Mouse (Mus musculus): Measurements from ENCODE around the gene Cacna1a. TPM values are rescaled to one million over a fixed set of nuclear protein-coding genes. Genes with fewer than 3 reads are reported as not detected.

The Cacna1a gene
- total and polyA plus RNA-seq, 2 experiments from 2014 or later, result 4.2 to 8.6 TPM

DNA sequence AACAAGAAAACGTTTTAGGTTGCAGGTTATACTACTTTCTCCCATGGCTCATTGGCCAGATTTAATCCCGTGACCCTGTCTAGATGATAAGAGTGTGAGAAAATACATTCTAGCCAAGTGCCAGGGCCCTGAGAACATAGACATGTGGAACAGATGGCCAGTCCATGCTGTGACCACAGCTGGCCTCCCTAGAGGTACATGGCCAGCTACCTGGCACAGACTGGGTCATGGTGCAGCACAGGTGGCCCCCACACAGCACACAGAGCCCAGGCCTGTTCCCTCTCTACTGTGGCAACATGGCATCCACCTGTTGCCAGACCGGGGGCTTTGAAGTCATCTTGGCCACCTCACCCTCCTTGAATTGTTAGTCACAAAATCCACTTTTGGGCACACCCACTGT, 101.0 kb downstream of the Cacna1a start:
- DNase-seq (ENCODE audit: low spot score), result no peak
- Histone ChIP-seq H3K27me3 (ENCODE audit: control insufficient read depth, insufficient read depth, low read length) (no peaks in the 10 kb centered on the region), H3K9ac (replicated peaks; ENCODE audit: low read depth, low read length) (no peak overlapping the region), H3K4me3 (ENCODE audit: low read depth, low read length) (no peak overlapping the region), H3K4me1 (ENCODE audit: control insufficient read depth, insufficient read depth) (no peaks in the 10 kb centered on the region), H3K36me3 (replicated peaks; ENCODE audit: control insufficient read depth, insufficient read depth, low read length) (no peaks in the 10 kb centered on the region), H3K27ac (ENCODE audit: low read depth) (no peak overlapping the region), H3K9me3 (replicated peaks; ENCODE audit: control insufficient read depth, low read length) (no peaks in the 10 kb centered on the region), H3K4me2 (ENCODE audit: low read depth, low read length) (no peak overlapping the region)
- WGBS, result 55% methylated on average over 3 of the region's 3 CpGs
- no peak for TF ChIP-seq EP300 (IDR thresholded peaks at IDR 0.05; ENCODE audit: low read depth)
- no peak for TF ChIP-seq CTCF (IDR thresholded peaks at IDR 0.05; ENCODE audit: low read depth)
- ATAC-seq (ENCODE audit: insufficient read depth, low read depth), result no peak

DNA sequence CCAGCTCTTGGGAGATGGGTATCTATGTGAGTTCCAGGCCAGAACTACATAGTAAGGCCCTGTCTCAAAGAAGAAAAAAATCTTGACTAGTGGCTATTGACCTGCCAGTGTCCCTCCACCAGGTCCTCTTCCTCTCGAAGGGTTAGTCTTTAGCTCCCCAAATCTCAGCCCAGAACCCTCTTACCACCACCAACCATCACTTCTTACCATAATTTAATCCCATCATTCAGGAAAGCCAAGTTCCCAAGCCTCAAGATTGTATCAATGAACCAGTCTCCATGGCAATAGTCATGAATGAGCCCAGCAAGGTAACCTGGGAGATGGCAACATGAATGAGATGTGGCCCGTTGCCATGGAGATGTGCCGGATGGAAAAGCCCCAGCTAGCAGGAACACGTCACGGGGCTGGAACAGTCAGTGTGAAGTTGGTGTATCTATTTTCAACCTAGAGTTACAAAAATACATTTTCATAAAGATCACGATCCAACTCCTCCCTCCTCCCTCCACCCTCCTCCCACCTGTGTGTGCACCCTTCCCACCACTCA, 106.4 kb downstream of the Cacna1a start:
- Histone ChIP-seq H3K36me3 (replicated peaks; ENCODE audit: control insufficient read depth, insufficient read depth, low read length) (no peaks in the 10 kb centered on the region), H3K4me3 (ENCODE audit: low read depth, low read length) (no peak overlapping the region), H3K27ac (ENCODE audit: low read depth) (no peak overlapping the region), H3K4me1 (ENCODE audit: control insufficient read depth, insufficient read depth) (no peaks in the 10 kb centered on the region), H3K4me2 (ENCODE audit: low read depth, low read length) (no peak overlapping the region), H3K9me3 (replicated peaks; ENCODE audit: control insufficient read depth, low read length) (no peaks in the 10 kb centered on the region), H3K9ac (replicated peaks; ENCODE audit: low read depth, low read length) (no peak overlapping the region), H3K27me3 (ENCODE audit: control insufficient read depth, insufficient read depth, low read length) (no peaks in the 10 kb centered on the region)
- WGBS, result 83% methylated on average over 6 of the region's 6 CpGs
- ATAC-seq (ENCODE audit: insufficient read depth, low read depth), result no peak
- no peak for TF ChIP-seq EP300 (IDR thresholded peaks at IDR 0.05; ENCODE audit: low read depth)
- TF ChIP-seq CTCF (IDR thresholded peaks at IDR 0.05; ENCODE audit: low read depth), result no peak
- no peak for DNase-seq (ENCODE audit: low spot score)

DNA sequence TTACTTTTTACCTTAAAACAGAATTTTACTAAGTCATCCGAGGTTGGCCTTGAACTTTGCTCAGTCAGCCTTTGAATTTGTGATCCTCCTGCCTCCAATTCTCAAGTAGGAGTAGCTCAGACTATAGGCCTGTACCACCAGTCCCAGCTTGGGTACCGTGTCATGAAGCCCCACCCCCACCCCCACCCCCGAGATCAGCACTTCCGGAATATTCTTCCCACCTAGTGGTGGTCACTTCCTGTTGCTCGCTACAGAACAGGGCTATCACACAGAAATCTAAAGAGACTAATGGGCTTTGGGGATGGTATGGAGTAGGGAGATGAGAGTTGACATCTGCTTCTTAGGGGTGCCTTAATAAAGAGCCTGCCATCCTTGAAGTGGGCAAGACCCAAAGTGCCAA, 112.9 kb downstream of the Cacna1a start:
- TF ChIP-seq CTCF (IDR thresholded peaks at IDR 0.05; ENCODE audit: low read depth), result no peak
- no peak for TF ChIP-seq EP300 (IDR thresholded peaks at IDR 0.05; ENCODE audit: low read depth)
- H3K4me1 ChIP-seq (ENCODE audit: control insufficient read depth, insufficient read depth), result no peaks in the 10 kb centered on the region
- no peak overlapping the region for H3K27ac ChIP-seq (ENCODE audit: low read depth)
- H3K27me3 ChIP-seq (ENCODE audit: control insufficient read depth, insufficient read depth, low read length), result no peaks in the 10 kb centered on the region
- no peak overlapping the region for H3K4me3 ChIP-seq (ENCODE audit: low read depth, low read length)
- no peaks in the 10 kb centered on the region for H3K9me3 ChIP-seq (replicated peaks; ENCODE audit: control insufficient read depth, low read length)
- H3K36me3 ChIP-seq (replicated peaks; ENCODE audit: control insufficient read depth, insufficient read depth, low read length), result no peaks in the 10 kb centered on the region
- no peak overlapping the region for H3K4me2 ChIP-seq (ENCODE audit: low read depth, low read length)
- no peak for ATAC-seq (ENCODE audit: insufficient read depth, low read depth)
- no peak overlapping the region for H3K9ac ChIP-seq (replicated peaks; ENCODE audit: low read depth, low read length)
- DNase-seq (ENCODE audit: low spot score), result no peak
- WGBS, result 66% methylated on average over 5 of the region's 5 CpGs

DNA sequence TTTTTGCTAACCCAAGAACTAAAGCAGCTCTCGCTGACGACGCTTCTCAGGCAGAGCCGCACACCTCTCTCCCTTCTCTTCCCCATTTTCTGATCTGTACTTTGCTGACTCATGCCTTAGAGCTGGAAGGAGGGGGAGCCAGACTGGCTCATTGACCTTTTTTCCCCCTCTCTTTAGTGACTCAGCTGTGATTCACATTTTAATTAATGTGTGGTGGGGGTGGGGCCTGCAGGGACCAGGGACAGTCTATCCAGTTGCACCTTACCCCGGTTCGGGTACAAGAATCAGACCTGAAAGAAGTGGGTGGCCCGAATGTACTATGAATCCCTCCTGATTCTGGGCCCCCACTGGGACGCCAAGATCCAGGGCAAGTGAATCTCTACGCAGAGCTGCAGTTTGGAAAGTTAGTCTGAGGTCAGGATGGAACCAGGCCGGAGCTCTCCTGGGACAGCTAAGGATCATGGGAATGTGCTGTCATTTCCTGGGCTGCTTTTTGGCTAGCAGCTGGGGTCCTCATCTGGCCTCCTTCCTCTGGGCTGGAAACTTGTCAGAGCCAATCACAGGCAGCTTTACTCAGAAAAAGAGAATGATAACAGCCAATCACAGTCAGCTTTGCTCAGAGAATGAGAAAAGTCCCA, 113.5 kb downstream of the Cacna1a start:
- peak; percentile 17 for DNase-seq (ENCODE audit: low spot score)
- no peaks in the 10 kb centered on the region for H3K36me3 ChIP-seq (replicated peaks; ENCODE audit: control insufficient read depth, insufficient read depth, low read length)
- no peaks in the 10 kb centered on the region for H3K27me3 ChIP-seq (ENCODE audit: control insufficient read depth, insufficient read depth, low read length)
- no peak overlapping the region for H3K27ac ChIP-seq (ENCODE audit: low read depth)
- no peak overlapping the region for H3K9ac ChIP-seq (replicated peaks; ENCODE audit: low read depth, low read length)
- no peaks in the 10 kb centered on the region for H3K9me3 ChIP-seq (replicated peaks; ENCODE audit: control insufficient read depth, low read length)
- peak; percentile 24; the same call in 1 of the 2 replicates for ATAC-seq (ENCODE audit: insufficient read depth, low read depth)
- H3K4me2 ChIP-seq (ENCODE audit: low read depth, low read length), result no peak overlapping the region
- TF ChIP-seq CTCF (IDR thresholded peaks at IDR 0.05; ENCODE audit: low read depth) (no peak), EP300 (IDR thresholded peaks at IDR 0.05; ENCODE audit: low read depth) (no peak)
- WGBS, result 78% methylated on average over 10 of the region's 10 CpGs
- H3K4me3 ChIP-seq (ENCODE audit: low read depth, low read length), result no peak overlapping the region
- no peaks in the 10 kb centered on the region for H3K4me1 ChIP-seq (ENCODE audit: control insufficient read depth, insufficient read depth)

DNA sequence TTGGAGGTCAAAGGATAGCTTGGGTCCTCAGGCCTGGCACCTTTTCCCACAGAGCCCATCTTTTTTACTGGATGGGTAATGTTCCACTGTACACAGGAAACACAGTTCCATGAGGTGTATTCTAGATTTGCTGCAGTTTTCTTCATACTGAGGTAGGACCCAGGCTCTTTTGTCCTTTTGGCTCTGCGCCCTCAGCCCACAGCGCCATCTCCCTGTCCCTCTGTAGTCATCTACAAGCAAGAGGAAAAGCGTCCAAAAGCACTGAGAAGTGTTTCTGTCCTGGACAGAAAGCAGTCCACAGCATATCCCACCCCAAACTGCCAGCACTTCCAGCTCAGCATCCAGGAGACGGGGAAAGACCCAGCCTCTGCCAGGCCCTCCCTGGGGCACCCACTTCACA, 114.4 kb downstream of the Cacna1a start:
- no peak for ATAC-seq (ENCODE audit: insufficient read depth, low read depth)
- Histone ChIP-seq H3K9ac (replicated peaks; ENCODE audit: low read depth, low read length) (no peak overlapping the region), H3K27ac (ENCODE audit: low read depth) (no peak overlapping the region), H3K4me3 (ENCODE audit: low read depth, low read length) (no peak overlapping the region), H3K27me3 (ENCODE audit: control insufficient read depth, insufficient read depth, low read length) (no peaks in the 10 kb centered on the region), H3K4me2 (ENCODE audit: low read depth, low read length) (no peak overlapping the region), H3K4me1 (ENCODE audit: control insufficient read depth, insufficient read depth) (no peaks in the 10 kb centered on the region), H3K9me3 (replicated peaks; ENCODE audit: control insufficient read depth, low read length) (no peaks in the 10 kb centered on the region), H3K36me3 (replicated peaks; ENCODE audit: control insufficient read depth, insufficient read depth, low read length) (no peaks in the 10 kb centered on the region)
- no peak for DNase-seq (ENCODE audit: low spot score)
- 75% methylated on average over 4 of the region's 4 CpGs for WGBS
- TF ChIP-seq EP300 (IDR thresholded peaks at IDR 0.05; ENCODE audit: low read depth), result no peak
- TF ChIP-seq CTCF (IDR thresholded peaks at IDR 0.05; ENCODE audit: low read depth), result no peak

DNA sequence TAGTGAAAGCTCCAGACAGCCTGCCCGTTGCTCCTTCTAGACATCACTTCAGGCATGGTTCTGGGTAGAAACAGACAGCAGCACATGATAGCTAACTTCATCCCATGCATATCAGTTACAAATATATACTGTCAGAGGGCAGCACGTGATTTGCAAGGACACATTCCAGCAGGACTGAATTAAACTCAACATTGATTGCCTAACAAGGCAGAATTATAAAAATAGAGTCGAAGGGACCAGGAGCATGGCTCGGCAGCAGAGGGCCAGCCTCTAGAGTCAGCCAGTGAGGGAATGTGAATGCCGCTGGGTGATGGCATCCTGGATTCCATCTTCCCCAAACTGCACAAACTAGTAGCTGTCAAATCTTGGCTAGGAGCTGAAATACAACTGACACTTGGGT, 119.0 kb downstream of the Cacna1a start:
- Histone ChIP-seq H3K9ac (replicated peaks; ENCODE audit: low read depth, low read length) (no peak overlapping the region), H3K27ac (ENCODE audit: low read depth) (peak overlapping the region; percentile 7), H3K4me3 (ENCODE audit: low read depth, low read length) (no peak overlapping the region), H3K36me3 (replicated peaks; ENCODE audit: control insufficient read depth, insufficient read depth, low read length) (no peaks in the 10 kb centered on the region), H3K9me3 (replicated peaks; ENCODE audit: control insufficient read depth, low read length) (no peaks in the 10 kb centered on the region), H3K4me2 (ENCODE audit: low read depth, low read length) (no peak overlapping the region), H3K4me1 (ENCODE audit: control insufficient read depth, insufficient read depth) (no peaks in the 10 kb centered on the region), H3K27me3 (ENCODE audit: control insufficient read depth, insufficient read depth, low read length) (no peaks in the 10 kb centered on the region)
- TF ChIP-seq CTCF (IDR thresholded peaks at IDR 0.05; ENCODE audit: low read depth), result no peak
- TF ChIP-seq EP300 (IDR thresholded peaks at IDR 0.05; ENCODE audit: low read depth), result 0 out of 2 replicates have a peak, but pooled peaks have one; percentile 42
- peak; percentile 28 for DNase-seq (ENCODE audit: low spot score)
- WGBS, result 34% methylated on average over 5 of the region's 5 CpGs
- ATAC-seq (ENCODE audit: insufficient read depth, low read depth), result peak; percentile 69
